Mouse (Mus musculus) urinary bladder, postnatal 10 days (tissue): ENCODE data around the gene Mfsd2a.
"Not testable (repeated sequence)": the region's sequence is repeated elsewhere in the genome, so short reads cannot be mapped to it uniquely, and the experiment has no call there.

Source experiments
- DNase-seq: peaks from one replicate; pipeline ENCODE4 v3.0.0; 2022; ENCODE audit warnings: low spot score

The Mfsd2a gene

GRCm38 (mm10) chr4:122961100-122961567, at the start of gene Mfsd2a:
Gene Mfsd2a, minus strand, starts transcription at chr4:122961188.
- DNase-seq = no peak

GRCm38 (mm10) chr4:123005054-123005966, 44.3 kb upstream of the Mfsd2a start:
- DNase-seq = no peak

GRCm38 (mm10) chr4:123000617-123001342, 39.8 kb upstream of the Mfsd2a start:
- no peak for DNase-seq

GRCm38 (mm10) chr4:123000130-123000529, 39.1 kb upstream of the Mfsd2a start:
- DNase-seq = no peak

- no peak for DNase-seq
These were observed 38.3 kb upstream of the Mfsd2a start for GRCm38 (mm10) chr4:122999263-122999691.

GRCm38 (mm10) chr4:122998537-122999262, 37.7 kb upstream of the Mfsd2a start:
- DNase-seq = no peak

GRCm38 (mm10) chr4:122996618-122997381, 35.8 kb upstream of the Mfsd2a start:
- DNase-seq = no peak

GRCm38 (mm10) chr4:122996221-122996617, 35.2 kb upstream of the Mfsd2a start:
- DNase-seq = no peak

- DNase-seq = peak; percentile 57
These were observed 34.6 kb upstream of the Mfsd2a start, which contains the start of gene Mycl for GRCm38 (mm10) chr4:122995404-122996220. Gene Mycl, plus strand, starts transcription at chr4:122995652.

GRCm38 (mm10) chr4:122992276-122992675, 31.3 kb upstream of the Mfsd2a start:
- DNase-seq = no peak

- no peak for DNase-seq
These were observed 30.2 kb upstream of the Mfsd2a start for GRCm38 (mm10) chr4:122991177-122991576.

GRCm38 (mm10) chr4:122988004-122988403, 27.0 kb upstream of the Mfsd2a start:
- DNase-seq = not testable (repeated sequence)

GRCm38 (mm10) chr4:122987421-122987820, 26.4 kb upstream of the Mfsd2a start:
- DNase-seq = no peak

- no peak for DNase-seq
These were observed 24.1 kb upstream of the Mfsd2a start for GRCm38 (mm10) chr4:122985110-122985509.

- DNase-seq = no peak
These were observed 22.7 kb upstream of the Mfsd2a start for GRCm38 (mm10) chr4:122983486-122984261.

- no peak for DNase-seq
These were observed 21.5 kb upstream of the Mfsd2a start for GRCm38 (mm10) chr4:122982537-122982936.

- DNase-seq = no peak
These were observed 20.9 kb upstream of the Mfsd2a start for GRCm38 (mm10) chr4:122981930-122982329.

GRCm38 (mm10) chr4:122981238-122981637, 20.2 kb upstream of the Mfsd2a start:
- no peak for DNase-seq

- DNase-seq = no peak
These were observed 19.7 kb upstream of the Mfsd2a start for GRCm38 (mm10) chr4:122980684-122981083.

- DNase-seq = no peak
These were observed 18.8 kb upstream of the Mfsd2a start for GRCm38 (mm10) chr4:122979826-122980225.
